Mouse (Mus musculus) layer of hippocampus, postnatal 36 days (tissue): ENCODE measurements at regions not wholly inside any gene's neighbourhood (a gene's known extent, or its start where the extent isn't known, plus 50 kb on each side); places are given as distances from the start of the nearest gene placed in this dataset.

Experiments used
- DNase-seq, 2 experiments: peaks; one replicate each; pipeline ENCODE4 v3.0.0; 2022

GRCm38 (mm10) chr14:95241946-95242345 lies 639.1 kb upstream of the 4921530L21Rik start:
- DNase-seq, result no peak

GRCm38 (mm10) chr14:95248859-95249258 lies 632.2 kb upstream of the 4921530L21Rik start:
- DNase-seq, result no peak

GRCm38 (mm10) chr14:95256110-95256509 lies 624.9 kb upstream of the 4921530L21Rik start:
- no peak for DNase-seq

GRCm38 (mm10) chr14:95281431-95281830 lies 599.6 kb upstream of the 4921530L21Rik start:
- no peak for DNase-seq

- DNase-seq, result no peak
Observed at GRCm38 (mm10) chr14:95282016-95282415, 599.0 kb upstream of the 4921530L21Rik start.

- no peak for DNase-seq
Observed at GRCm38 (mm10) chr14:95314134-95314924, 566.7 kb upstream of the 4921530L21Rik start.

GRCm38 (mm10) chr14:95356968-95357367 lies 524.1 kb upstream of the 4921530L21Rik start:
- peak; percentile 74 to 75 for DNase-seq
